Mouse (Mus musculus): ENCODE data around the gene Zfp467.
A peak's percentile ranks its signal among the peaks of the same experiment; 100 is the strongest.

The Zfp467 gene

GRCm38 (mm10) chr6:48412147-48412546 lies 33.5 kb downstream of the Zfp467 start:
- no peak for DNase-seq (ENCODE audit: extremely low read depth, insufficient read length, low spot score)

DNA sequence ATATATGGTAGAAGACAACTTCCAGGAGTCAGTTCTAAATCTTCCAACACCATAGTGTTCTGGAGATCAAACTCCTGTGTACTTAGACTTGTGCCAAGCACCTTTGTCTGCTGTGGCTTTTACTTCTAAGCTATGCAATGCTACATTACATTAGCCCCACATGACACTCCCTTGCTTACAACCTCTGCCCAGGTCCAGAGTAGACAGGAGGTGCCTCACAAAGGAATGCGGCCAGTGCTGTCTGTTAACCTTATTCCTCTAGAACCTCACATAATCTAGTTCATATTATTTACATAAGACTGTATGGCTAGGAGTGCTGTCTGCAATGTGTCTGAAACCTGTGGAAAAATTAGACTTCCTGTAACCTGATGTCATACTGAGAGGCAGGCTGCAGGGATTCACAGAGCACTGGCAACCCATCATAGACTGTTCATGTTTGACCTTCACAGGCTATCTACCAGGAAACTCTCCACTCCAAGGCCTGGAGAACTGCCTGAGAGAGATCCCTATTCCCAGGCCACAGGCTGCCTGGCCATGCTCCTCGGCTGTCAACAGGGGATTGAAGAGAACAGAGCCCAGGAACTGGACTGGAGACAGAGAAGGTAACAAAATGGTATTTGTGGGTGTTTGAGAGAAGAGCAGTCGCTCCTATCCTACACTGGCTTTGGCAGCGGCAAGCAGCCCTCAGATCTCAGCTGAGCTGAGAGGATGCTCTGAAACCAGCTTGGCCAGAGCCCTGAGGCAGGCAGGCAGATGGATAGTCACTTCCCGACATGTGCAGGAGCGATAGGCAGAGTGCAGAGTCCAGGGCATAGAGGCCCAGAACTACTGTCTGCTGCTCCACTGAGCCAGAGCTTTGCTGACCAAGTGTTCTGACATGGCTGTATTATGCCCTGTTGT lies 34.2 kb downstream of the Zfp467 start:
- no peak for DNase-seq (ENCODE audit: extremely low read depth, insufficient read length, low spot score)

DNA sequence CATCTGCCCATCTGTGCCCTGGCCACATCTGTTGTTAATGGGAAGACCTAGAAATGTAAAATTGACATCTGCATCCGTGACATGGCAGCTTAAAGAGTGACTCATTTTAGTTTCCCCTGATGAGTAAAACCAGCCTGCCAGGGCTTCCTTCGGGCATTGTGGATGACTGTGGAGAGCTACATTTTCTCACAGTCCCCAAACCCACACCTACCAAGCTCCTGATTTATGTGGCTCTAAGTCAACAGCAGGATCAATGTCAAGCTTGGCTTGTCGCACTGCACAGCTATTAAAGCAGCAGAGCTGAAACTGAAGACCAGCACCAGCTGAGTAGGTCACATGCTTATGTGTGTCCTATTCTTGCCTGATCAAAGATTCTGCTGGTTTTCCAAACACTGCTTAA lies 35.1 kb downstream of the Zfp467 start:
- DNase-seq (ENCODE audit: extremely low read depth, insufficient read length, low spot score): peak; percentile 11

DNA sequence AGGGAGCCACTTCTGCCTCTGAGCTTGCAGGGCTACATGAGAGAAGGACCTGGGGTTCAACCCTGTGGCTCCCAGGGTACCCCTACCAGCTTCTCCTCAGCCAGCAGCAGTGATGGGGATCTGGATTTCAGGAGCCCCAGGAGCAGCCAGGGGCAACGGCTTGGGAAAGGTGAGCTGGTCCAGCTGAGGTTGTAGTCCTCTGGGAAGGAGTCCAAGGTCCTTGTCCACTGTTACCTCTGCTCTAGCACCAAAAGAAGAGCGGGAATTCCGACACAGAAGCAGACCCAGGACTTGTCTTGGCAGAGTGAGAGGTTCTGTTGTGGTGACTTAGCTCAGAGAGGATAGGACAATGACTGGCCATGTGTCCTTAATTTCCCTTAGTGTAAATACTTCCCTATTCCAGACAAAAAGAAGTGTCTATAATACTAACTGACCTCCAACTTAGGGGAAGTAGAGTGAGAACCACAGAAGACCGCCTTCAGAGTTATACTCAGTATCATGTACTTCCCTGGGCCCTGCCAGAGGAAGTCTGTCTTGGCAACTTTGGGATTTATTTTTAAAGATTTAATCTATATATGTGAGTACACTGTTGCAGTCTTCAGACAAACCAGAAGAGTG lies 35.8 kb downstream of the Zfp467 start:
- DNase-seq (ENCODE audit: extremely low read depth, insufficient read length, low spot score): no peak

DNA sequence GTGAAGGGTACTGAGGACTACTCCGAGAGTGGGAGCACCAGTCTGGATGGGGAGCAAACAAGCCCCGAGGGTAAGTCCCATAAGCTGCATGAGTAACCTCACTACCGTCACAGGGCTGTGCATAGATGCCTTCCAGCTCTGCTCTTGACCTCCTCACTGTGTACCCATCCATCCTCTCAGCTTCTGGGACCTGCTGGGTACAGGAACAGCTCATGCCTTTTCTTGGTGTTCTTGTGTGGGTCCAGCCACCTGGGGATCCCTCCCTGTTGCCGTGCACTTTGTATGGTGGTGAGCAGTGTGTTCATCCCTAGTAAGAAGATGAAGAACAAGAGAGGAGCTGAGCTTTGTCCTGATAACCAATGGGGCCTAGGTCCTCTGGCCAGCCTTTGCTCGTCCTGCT lies 41.6 kb downstream of the Zfp467 start:
- no peak for DNase-seq (ENCODE audit: extremely low read depth, insufficient read length, low spot score)

DNA sequence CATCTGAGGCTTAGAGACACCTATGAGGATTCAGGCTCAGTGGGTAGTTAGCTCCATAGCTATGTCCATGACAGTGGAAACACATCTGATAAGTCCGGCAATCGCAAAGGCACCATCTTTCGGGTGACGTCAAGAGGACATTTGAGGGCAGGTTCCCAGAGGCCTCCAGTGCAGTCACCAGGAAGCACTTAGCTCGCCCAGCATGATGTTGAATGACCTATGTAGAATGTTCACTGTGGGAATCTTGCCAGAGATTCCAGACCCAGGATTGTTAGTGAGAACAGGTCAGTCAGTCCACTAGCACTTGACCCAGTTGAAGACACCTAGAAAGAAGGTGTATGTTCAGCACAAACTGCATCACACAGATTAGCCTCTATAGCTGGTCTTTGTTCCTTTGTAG lies 45.7 kb downstream of the Zfp467 start:
- no peak for DNase-seq (ENCODE audit: extremely low read depth, insufficient read length, low spot score)

GRCm38 (mm10) chr6:48397336-48397735 lies 48.3 kb downstream of the Zfp467 start:
- no peak for DNase-seq (ENCODE audit: extremely low read depth, insufficient read length, low spot score)

GRCm38 (mm10) chr6:48396686-48397085 lies 48.9 kb downstream of the Zfp467 start:
- no peak for DNase-seq (ENCODE audit: extremely low read depth, insufficient read length, low spot score)

DNA sequence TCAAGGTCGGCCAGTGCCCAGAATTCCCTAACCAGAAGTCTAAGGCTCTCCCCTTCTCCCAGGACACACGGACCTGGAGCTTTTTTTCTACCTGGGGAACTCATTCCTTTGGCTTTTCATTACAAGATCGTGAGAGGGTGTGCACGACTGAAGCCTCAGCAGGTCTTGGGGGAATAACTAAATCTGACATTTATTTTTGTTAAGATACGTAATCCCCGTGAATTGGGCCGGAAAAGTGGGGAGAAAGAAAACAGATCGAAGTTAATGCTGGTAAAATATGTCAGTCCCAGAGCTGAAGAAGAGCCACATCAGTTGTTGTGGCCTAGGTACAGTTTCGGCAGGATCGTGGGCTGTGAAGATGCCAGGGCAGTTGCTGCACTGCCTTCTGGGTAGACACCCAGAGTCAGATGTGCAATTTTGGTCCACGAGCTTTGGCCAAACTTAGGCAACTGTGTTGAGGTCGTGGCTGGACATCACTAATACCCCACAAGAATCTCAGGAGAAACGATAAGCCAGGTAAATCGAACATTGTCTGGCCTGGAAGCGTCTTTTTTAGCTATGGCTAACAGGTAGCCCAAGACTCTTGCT lies 49.5 kb downstream of the Zfp467 start:
- DNase-seq (ENCODE audit: extremely low read depth, insufficient read length, low spot score): no peak

- peak; percentile 55 for DNase-seq (ENCODE audit: extremely low read depth, insufficient read length, low spot score)
These were observed 50.3 kb downstream of the Zfp467 start, which contains the start of gene Krba1 for GRCm38 (mm10) chr6:48395105-48396007. Gene Krba1, plus strand, starts transcription at chr6:48395586.

- DNase-seq (ENCODE audit: extremely low read depth, insufficient read length, low spot score): no peak
These were observed 51.8 kb downstream of the Zfp467 start for GRCm38 (mm10) chr6:48393811-48394210.

GRCm38 (mm10) chr6:48388221-48388620 lies 57.4 kb downstream of the Zfp467 start:
- no peak for DNase-seq (ENCODE audit: extremely low read depth, insufficient read length, low spot score)

Measured in 3134 (cell line).